Mouse (Mus musculus) liver, postnatal 0 days (tissue): Measurements from ENCODE around the gene Kctd10. TPM values are rescaled to one million over a fixed set of nuclear protein-coding genes. Genes with fewer than 3 reads are reported as not detected.

Experiments used
- ATAC-seq: fragments of 200-750 bp; cut with Nextera tagmentation; 2 replicates; pipeline ENCODE4 v1.8.0; 2017; ENCODE audit warnings: mild to moderate bottlenecking, moderate library complexity
- DNase-seq: peaks from one replicate; pipeline ENCODE4 v3.0.0-alpha.2; 2016
- H3K27ac ChIP-seq: fragments of 300-500 bp; sonication (generic); 2 replicates; pipeline ENCODE4 v1.5.1; 2014; ENCODE audit warnings: antibody characterized with exemption, moderate library complexity, mild to moderate bottlenecking, low read depth
- H3K27me3 ChIP-seq: fragments of 300-500 bp; sonication (generic); 2 replicates; pipeline ENCODE4 v1.6.1; 2014; ENCODE audit warnings: low read length, control low read depth, mixed read lengths; ENCODE audit not compliant: insufficient read depth
- H3K36me3 ChIP-seq: fragments of 300-500 bp; sonication (generic); replicated peaks from 2 replicates; pipeline ENCODE4 v1.6.1; 2014; ENCODE audit warnings: mild to moderate bottlenecking, control low read depth, low read length, moderate library complexity, mixed read lengths; ENCODE audit not compliant: insufficient read depth
- H3K4me1 ChIP-seq: fragments of 300-500 bp; sonication (generic); 2 replicates; pipeline ENCODE4 v1.6.1; 2014; ENCODE audit warnings: antibody characterized with exemption, mild to moderate bottlenecking, control low read depth; ENCODE audit not compliant: insufficient read depth
- H3K4me2 ChIP-seq: fragments of 300-500 bp; sonication (generic); 2 replicates; pipeline ENCODE4 v1.6.1; 2014; ENCODE audit warnings: low read depth, mild to moderate bottlenecking, low read length, moderate library complexity, mixed read lengths
- H3K4me3 ChIP-seq: fragments of 300-500 bp; sonication (generic); 2 replicates; pipeline ENCODE4 v1.5.1; 2014; ENCODE audit warnings: low read depth, low read length
- H3K9ac ChIP-seq: fragments of 300-500 bp; sonication (generic); replicated peaks from 2 replicates; pipeline ENCODE4 v1.6.1; 2014; ENCODE audit warnings: mild to moderate bottlenecking, moderate library complexity
- H3K9me3 ChIP-seq: fragments of 300-500 bp; sonication (generic); 2 replicates; pipeline ENCODE4 v1.6.1; 2016; ENCODE audit warnings: mild to moderate bottlenecking, control low read depth, low read length, mixed read lengths
- CTCF ChIP-seq: sonication (generic); IDR thresholded peaks from 2 replicates; pipeline ENCODE4 v1.5.1; 2016; ENCODE audit warnings: antibody characterized with exemption, low read depth
- EP300 ChIP-seq: IDR thresholded peaks from 2 replicates; pipeline ENCODE4 v1.6.1; 2016; ENCODE audit warnings: antibody characterized with exemption, low read depth, mild to moderate bottlenecking
- WGBS: fragments of 180-500 bp; shearing (Covaris S2); extraction: QIAGEN DNeasy Blood & Tissue Kit; methylation state at CpG from one replicate; pipeline ENCODE4 v1.1.7; 2014; ENCODE audit not compliant: insufficient replicate concordance; 5-methylcytosine and 5-hydroxymethylcytosine counted together
- microRNA-seq: library from miRNA; unstranded; fragments of <30 nt; microRNA quantifications from one replicate; pipeline ENCODE4, GENCODE M21; 2016
- polyA plus RNA-seq: library from polyadenylated mRNA; unstranded; fragments of >200 nt; fragmentation: Nextera tagmentation; extraction: Ambion mirVana; gene quantifications from 2 replicates; pipeline ENCODE4 v1.2.1, GENCODE M21; 2015

Kctd10 gene
- polyA plus RNA-seq, 1 experiment from 2014 or later, result 17.4 TPM

GRCm38 (mm10) chr5:114345538-114345937 lies 34.8 kb downstream of the Kctd10 start:
- no peak for ATAC-seq
- no peaks in the 10 kb centered on the region for H3K9me3 ChIP-seq
- H3K36me3 ChIP-seq, result no peaks in the 10 kb centered on the region
- TF ChIP-seq EP300, result no peak
- TF ChIP-seq CTCF, result no peak
- 56% methylated on average over 3 of the region's 3 CpGs for WGBS
- no peak overlapping the region for H3K4me3 ChIP-seq
- no peak overlapping the region for H3K27ac ChIP-seq
- H3K4me2 ChIP-seq, result no peak overlapping the region
- no peak for DNase-seq
- H3K9ac ChIP-seq, result no peak overlapping the region
- H3K27me3 ChIP-seq, result no peaks in the 10 kb centered on the region
- no peaks in the 10 kb centered on the region for H3K4me1 ChIP-seq

DNA sequence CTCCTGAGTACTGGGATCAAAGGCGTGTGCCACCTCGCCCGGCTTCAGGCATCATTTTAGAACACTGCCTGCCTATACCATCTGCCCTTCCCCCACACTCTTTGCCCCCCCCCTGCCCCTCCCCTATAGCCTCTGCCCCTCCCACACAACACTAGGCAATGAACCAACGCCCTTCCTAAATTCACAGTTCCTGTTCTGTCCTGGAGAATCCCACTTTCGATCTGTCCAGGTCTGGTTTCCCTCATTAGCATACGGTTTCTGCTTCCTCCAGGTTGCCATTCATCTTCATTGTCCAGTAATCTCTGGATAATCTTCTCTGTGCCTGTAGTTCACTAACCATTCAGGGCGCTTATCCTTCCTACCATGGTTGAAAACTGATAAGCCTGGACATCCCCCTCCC lies 36.7 kb downstream of the Kctd10 start:
- H3K27me3 ChIP-seq, result no peaks in the 10 kb centered on the region
- H3K36me3 ChIP-seq, result no peaks in the 10 kb centered on the region
- WGBS, result 65% methylated on average over 7 of the region's 7 CpGs
- ATAC-seq (no peak), DNase-seq (no peak)
- H3K4me1 ChIP-seq, result no peaks in the 10 kb centered on the region
- no peak for TF ChIP-seq EP300
- no peak for TF ChIP-seq CTCF
- H3K9ac ChIP-seq, result no peak overlapping the region
- no peak overlapping the region for H3K4me2 ChIP-seq
- H3K4me3 ChIP-seq, result no peak overlapping the region
- H3K9me3 ChIP-seq, result no peaks in the 10 kb centered on the region
- no peak overlapping the region for H3K27ac ChIP-seq

GRCm38 (mm10) chr5:114342996-114343395 lies 37.3 kb downstream of the Kctd10 start:
- H3K27me3 ChIP-seq, result no peaks in the 10 kb centered on the region
- H3K4me3 ChIP-seq, result no peak overlapping the region
- H3K4me1 ChIP-seq, result no peaks in the 10 kb centered on the region
- DNase-seq (no peak), ATAC-seq (no peak)
- H3K9me3 ChIP-seq, result no peaks in the 10 kb centered on the region
- TF ChIP-seq EP300, result no peak
- no peak for TF ChIP-seq CTCF
- H3K36me3 ChIP-seq, result no peaks in the 10 kb centered on the region
- no peak overlapping the region for H3K4me2 ChIP-seq
- H3K9ac ChIP-seq, result no peak overlapping the region
- 46% methylated on average over 5 of the region's 5 CpGs for WGBS
- no peak overlapping the region for H3K27ac ChIP-seq

DNA sequence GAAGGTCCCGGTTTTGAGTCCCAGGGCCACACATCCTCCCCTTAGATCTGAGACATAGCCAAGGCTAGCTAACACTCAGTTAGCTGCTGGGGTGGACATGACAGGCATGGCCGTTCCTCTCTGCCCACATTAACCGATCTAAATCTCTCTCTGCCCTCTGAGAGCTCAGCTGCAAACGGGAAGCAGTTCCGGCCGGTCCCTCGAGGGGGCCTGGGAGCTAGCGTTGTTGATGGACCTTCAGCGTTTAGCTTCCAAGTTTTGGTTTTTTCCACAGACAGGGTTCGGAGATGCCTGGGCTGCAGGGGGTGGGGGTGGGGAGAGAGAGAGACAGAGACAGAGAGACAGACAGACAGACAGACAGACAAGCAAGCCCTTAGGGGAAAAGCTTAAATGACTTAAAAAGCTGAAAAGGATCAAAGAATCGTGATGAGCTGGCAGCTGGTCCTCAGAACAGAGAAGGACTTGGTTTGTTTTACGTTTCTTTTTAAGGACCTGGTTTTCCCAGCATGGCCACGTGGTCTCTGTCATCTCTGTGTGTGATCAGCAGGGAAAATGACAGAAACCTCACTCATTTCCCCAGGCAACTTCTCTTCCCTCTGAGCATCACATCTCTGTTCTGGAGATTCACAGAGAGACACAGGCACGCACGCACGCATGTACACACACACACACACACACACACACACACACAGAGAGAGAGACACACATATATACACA lies 56.4 kb downstream of the Kctd10 start:
- no peaks in the 10 kb centered on the region for H3K9me3 ChIP-seq
- ATAC-seq (no peak), DNase-seq (peak; percentile 44)
- no peak overlapping the region for H3K4me3 ChIP-seq
- no peak overlapping the region for H3K27ac ChIP-seq
- peak; percentile 50 for TF ChIP-seq CTCF
- no peak for TF ChIP-seq EP300
- no peaks in the 10 kb centered on the region for H3K4me1 ChIP-seq
- 24% methylated on average over 16 of the region's 16 CpGs for WGBS
- no peaks in the 10 kb centered on the region for H3K36me3 ChIP-seq
- 0 out of 2 replicates have a peak, but pooled peaks cover 2% of the 10 kb centered on the region for H3K27me3 ChIP-seq
- H3K4me2 ChIP-seq, result no peak overlapping the region
- no peak overlapping the region for H3K9ac ChIP-seq

DNA sequence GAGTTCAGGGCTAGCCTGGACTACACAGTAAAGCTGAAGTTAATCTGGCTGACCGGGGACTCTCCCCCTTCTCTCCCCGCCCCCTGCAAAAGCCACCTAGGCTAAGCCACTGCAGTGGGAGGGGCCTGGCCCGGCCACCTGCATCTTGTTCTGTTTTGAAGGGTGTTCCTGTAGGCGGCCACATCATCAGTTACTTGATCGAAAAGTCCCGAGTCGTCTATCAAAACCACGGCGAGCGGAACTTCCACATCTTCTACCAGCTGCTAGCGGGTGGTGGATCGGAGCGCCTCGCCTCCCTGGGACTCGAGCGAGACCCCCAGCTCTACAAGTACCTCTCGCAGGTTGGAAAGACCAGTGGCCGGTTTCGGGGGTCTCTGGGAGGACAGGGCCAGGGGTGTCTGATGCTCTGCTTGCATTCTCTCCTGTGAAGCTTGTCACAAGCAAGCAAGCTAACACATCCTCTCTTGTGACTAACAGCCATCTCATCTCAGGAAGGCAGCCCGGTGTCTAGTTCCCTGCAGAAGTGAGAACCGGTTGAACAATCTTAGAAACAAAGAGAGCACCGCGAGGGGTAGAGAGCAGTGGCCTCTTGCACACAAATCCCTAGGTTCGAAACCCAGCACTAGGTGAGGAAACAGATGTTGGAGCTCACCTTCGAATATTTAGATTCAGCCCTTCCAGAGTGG lies 57.1 kb downstream of the Kctd10 start:
- Histone ChIP-seq H3K27me3 (0 out of 2 replicates have a peak, but pooled peaks cover 2% of the 10 kb centered on the region), H3K9me3 (no peaks in the 10 kb centered on the region), H3K4me2 (no peak overlapping the region), H3K4me1 (no peaks in the 10 kb centered on the region), H3K9ac (no peak overlapping the region), H3K4me3 (no peak overlapping the region), H3K27ac (no peak overlapping the region), H3K36me3 (no peaks in the 10 kb centered on the region)
- TF ChIP-seq CTCF, result no peak
- TF ChIP-seq EP300, result no peak
- 45% methylated on average over 25 of the region's 25 CpGs for WGBS
- no peak for ATAC-seq
- no peak for DNase-seq

Small RNAs within 50 kb of the gene (microRNA-seq; reads per million reads assigned to microRNA genes)
- gene Mir7027, result not detected

Other genes starting within 250 kb of the Kctd10 start
- 1.0 and 1.2 TPM in 2 replicates for gene Acacb, start 234.0 kb downstream of the Kctd10 start, polyA plus RNA-seq
- not detected in 2 replicates for gene Foxn4, start 106.7 kb downstream of the Kctd10 start, polyA plus RNA-seq
- gene Myo1h, start 91.3 kb downstream of the Kctd10 start, polyA plus RNA-seq, result 0.28 and 0.37 TPM in 2 replicates
- gene Ube3b, start 99 bp upstream of the Kctd10 start, polyA plus RNA-seq, result 11.1 and 11.3 TPM in 2 replicates
- gene Mmab, start 63.6 kb upstream of the Kctd10 start, polyA plus RNA-seq, result 3.8 and 4.5 TPM in 2 replicates
- 9.4 and 10.7 TPM in 2 replicates for gene Mvk, start 63.8 kb upstream of the Kctd10 start, polyA plus RNA-seq
- 0.80 and 1.8 TPM in 2 replicates for gene Fam222a, start 187.5 kb upstream of the Kctd10 start, polyA plus RNA-seq